Mouse (Mus musculus) lung, embryonic 14.5 days (tissue): ENCODE results near the gene Tmed11. TPM values are rescaled to one million over a fixed set of nuclear protein-coding genes. Genes with fewer than 3 reads are reported as not detected.
"Not testable (repeated sequence)": the region's sequence is repeated elsewhere in the genome, so short reads cannot be mapped to it uniquely, and the experiment has no call there.

Experiments used
- ATAC-seq: fragments of 200-750 bp; cut with Nextera tagmentation; 2 replicates; pipeline ENCODE4 v1.8.0; 2017; ENCODE audit warnings: mild to moderate bottlenecking, moderate TSS enrichment, moderate library complexity; ENCODE audit not compliant: insufficient read depth
- DNase-seq: peaks from one replicate; pipeline ENCODE4 v3.0.0-alpha.2; 2015
- H3K27ac ChIP-seq: fragments of 300-500 bp; sonication (generic); 2 replicates; pipeline ENCODE4 v1.5.1; 2014; ENCODE audit warnings: low read depth, mild to moderate bottlenecking, moderate library complexity
- H3K27me3 ChIP-seq: fragments of 300-500 bp; sonication (generic); 2 replicates; pipeline ENCODE4 v1.6.1; 2014; ENCODE audit warnings: low read length, control low read depth; ENCODE audit not compliant: insufficient read depth
- H3K36me3 ChIP-seq: fragments of 300-500 bp; sonication (generic); 2 replicates; pipeline ENCODE4 v1.6.1; 2014; ENCODE audit warnings: control low read depth; ENCODE audit not compliant: insufficient read depth
- H3K4me1 ChIP-seq: fragments of 300-500 bp; sonication (generic); 2 replicates; pipeline ENCODE4 v1.6.1; 2014; ENCODE audit warnings: antibody characterized with exemption, control low read depth; ENCODE audit not compliant: insufficient read depth
- H3K4me2 ChIP-seq: fragments of 300-500 bp; sonication (generic); 2 replicates; pipeline ENCODE4 v1.6.1; 2014; ENCODE audit warnings: mild to moderate bottlenecking
- H3K4me3 ChIP-seq: fragments of 300-500 bp; sonication (generic); 2 replicates; pipeline ENCODE4 v1.5.1; 2014; ENCODE audit warnings: low read depth, low read length
- H3K9ac ChIP-seq: fragments of 300-500 bp; sonication (generic); 2 replicates; pipeline ENCODE4 v1.6.1; 2014
- H3K9me3 ChIP-seq: fragments of 300-500 bp; sonication (generic); 2 replicates; pipeline ENCODE4 v1.6.1; 2016; ENCODE audit warnings: low read depth, low read length, control low read depth
- CTCF ChIP-seq: IDR thresholded peaks from 2 replicates; pipeline ENCODE4 v1.5.1; 2016; ENCODE audit warnings: antibody characterized with exemption, low read depth
- WGBS: fragments of 180-500 bp; shearing (Covaris S2); extraction: QIAGEN DNeasy Blood & Tissue Kit; methylation state at CpG from one replicate; pipeline ENCODE4 v1.1.7; 2014; 5-methylcytosine and 5-hydroxymethylcytosine counted together
- polyA plus RNA-seq: library from polyadenylated mRNA; unstranded; fragments of >200 nt; fragmentation: Nextera tagmentation; extraction: Ambion mirVana; gene quantifications from 2 replicates; pipeline ENCODE4 v1.2.1, GENCODE M21; 2014

Gene Tmed11
- not detected in 2 replicates for polyA plus RNA-seq

DNA sequence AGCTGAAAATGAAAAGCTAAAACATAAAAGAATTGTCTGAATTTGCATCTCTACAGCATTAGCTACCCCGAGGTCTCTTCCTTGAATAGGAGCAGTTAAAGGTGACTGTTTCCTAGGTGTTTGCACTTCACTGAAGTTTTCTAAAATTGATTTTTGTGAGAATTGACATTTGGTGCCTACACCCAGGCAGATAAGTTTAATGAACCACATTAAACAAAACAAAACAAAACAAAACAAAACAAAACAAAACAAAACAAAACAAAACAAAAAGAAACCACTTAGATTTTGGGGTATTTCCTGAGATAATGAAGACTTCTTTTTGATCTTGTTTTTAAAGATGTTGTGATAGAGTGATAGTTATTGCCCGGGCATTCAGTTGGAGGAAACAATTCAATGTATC, at the start of gene Tmed11:
TSS of gene Tmed11 (minus strand) at position 101 of the 400 bp plus-strand sequence.
- not testable (repeated sequence) for H3K36me3 ChIP-seq, H3K27ac ChIP-seq, H3K4me3 ChIP-seq, H3K9me3 ChIP-seq, H3K27me3 ChIP-seq, DNase-seq, H3K4me2 ChIP-seq, H3K9ac ChIP-seq, ATAC-seq, H3K4me1 ChIP-seq
- WGBS: 62% methylated on average over 2 of the region's 2 CpGs

- Histone ChIP-seq H3K36me3 (no peaks in the 10 kb centered on the region), H3K4me3 (no peak overlapping the region), H3K27ac (no peak overlapping the region), H3K9ac (no peak overlapping the region), H3K4me1 (no peaks in the 10 kb centered on the region), H3K4me2 (no peak overlapping the region), H3K9me3 (no peaks in the 10 kb centered on the region), H3K27me3 (no peaks in the 10 kb centered on the region)
- peak; percentile 58 for TF ChIP-seq CTCF
- peak; percentile 53 for DNase-seq
- 54% methylated on average over 1 of the region's 1 CpGs for WGBS
- ATAC-seq: no peak
These were observed 41.0 kb upstream of the Tmed11 start for GRCm38 (mm10) chr5:108836156-108836555.

GRCm38 (mm10) chr5:108823276-108823675, 28.1 kb upstream of the Tmed11 start:
- TF ChIP-seq CTCF: no peak
- no peaks in the 10 kb centered on the region for H3K4me1 ChIP-seq
- WGBS: 70% methylated on average over 2 of the region's 2 CpGs
- H3K9ac ChIP-seq: no peak overlapping the region
- no peaks in the 10 kb centered on the region for H3K36me3 ChIP-seq
- DNase-seq (peak; percentile 43), ATAC-seq (no peak)
- no peak overlapping the region for H3K27ac ChIP-seq
- H3K27me3 ChIP-seq: no peaks in the 10 kb centered on the region
- H3K4me3 ChIP-seq: no peak overlapping the region
- no peak overlapping the region for H3K4me2 ChIP-seq
- no peaks in the 10 kb centered on the region for H3K9me3 ChIP-seq

DNA sequence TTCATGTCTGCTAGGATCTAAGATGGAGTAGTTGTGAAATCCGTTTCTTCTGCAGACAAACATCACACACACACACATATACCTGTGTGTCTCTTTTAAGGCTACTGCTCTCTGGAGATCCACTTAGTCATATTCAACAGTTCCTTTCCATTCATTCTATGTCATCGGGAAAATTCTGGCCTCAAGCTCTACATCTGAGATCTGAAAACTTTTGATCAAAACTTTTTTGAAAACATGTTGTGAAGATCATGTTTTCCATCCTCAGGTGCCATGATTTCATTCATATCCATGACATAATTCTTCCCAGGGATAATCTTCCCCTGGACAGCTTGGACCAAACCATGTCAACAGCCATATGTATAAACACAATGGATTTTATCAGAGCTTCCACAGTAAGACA, 13.6 kb upstream of the Tmed11 start, which contains the start of gene Vmn2r8:
TSS of gene Vmn2r8 (minus strand) at position 101 of the 400 bp plus-strand sequence.
- not testable (repeated sequence) for H3K27me3 ChIP-seq, H3K4me3 ChIP-seq, H3K9ac ChIP-seq, H3K36me3 ChIP-seq, DNase-seq, H3K4me1 ChIP-seq, ATAC-seq, H3K9me3 ChIP-seq, H3K4me2 ChIP-seq, H3K27ac ChIP-seq
- WGBS: 67% methylated on average over 2 of the region's 2 CpGs

GRCm38 (mm10) chr5:108803646-108804045, 8.5 kb upstream of the Tmed11 start:
- H3K4me3 ChIP-seq: no peak overlapping the region
- no peak for TF ChIP-seq CTCF
- ATAC-seq: no peak
- no peaks in the 10 kb centered on the region for H3K9me3 ChIP-seq
- H3K9ac ChIP-seq: no peak overlapping the region
- H3K36me3 ChIP-seq: no peaks in the 10 kb centered on the region
- WGBS: 17% methylated on average over 1 of the region's 1 CpGs
- H3K4me2 ChIP-seq: no peak overlapping the region
- H3K4me1 ChIP-seq: no peaks in the 10 kb centered on the region
- no peaks in the 10 kb centered on the region for H3K27me3 ChIP-seq
- DNase-seq: no peak
- no peak overlapping the region for H3K27ac ChIP-seq

DNA sequence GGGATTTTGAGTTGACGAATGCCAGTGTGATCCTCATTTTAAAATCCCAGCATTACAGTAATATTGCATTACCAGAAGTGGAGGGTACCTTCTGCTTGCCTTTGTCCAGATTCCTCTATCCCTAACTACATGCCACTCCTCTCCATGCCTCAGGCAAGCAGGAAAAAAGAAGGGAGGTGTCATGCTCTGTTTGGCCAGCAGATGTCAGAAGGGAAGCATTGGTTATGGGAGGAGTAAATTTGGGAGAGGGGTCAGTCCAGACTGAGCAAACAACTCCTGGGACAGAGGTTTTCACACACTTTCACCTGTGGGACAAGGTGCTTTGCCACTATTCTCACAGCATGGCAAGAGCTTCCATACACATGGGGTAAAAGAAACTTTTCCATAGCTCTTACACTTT, 4.8 kb downstream of the Tmed11 start:
- H3K9ac ChIP-seq, H3K27me3 ChIP-seq, H3K4me2 ChIP-seq, H3K4me3 ChIP-seq, H3K9me3 ChIP-seq, H3K36me3 ChIP-seq, ATAC-seq, H3K27ac ChIP-seq, H3K4me1 ChIP-seq: not testable (repeated sequence)
- WGBS: 30% methylated on average over 1 of the region's 1 CpGs
- peak; percentile 74 for TF ChIP-seq CTCF
- peak; percentile 44 for DNase-seq

DNA sequence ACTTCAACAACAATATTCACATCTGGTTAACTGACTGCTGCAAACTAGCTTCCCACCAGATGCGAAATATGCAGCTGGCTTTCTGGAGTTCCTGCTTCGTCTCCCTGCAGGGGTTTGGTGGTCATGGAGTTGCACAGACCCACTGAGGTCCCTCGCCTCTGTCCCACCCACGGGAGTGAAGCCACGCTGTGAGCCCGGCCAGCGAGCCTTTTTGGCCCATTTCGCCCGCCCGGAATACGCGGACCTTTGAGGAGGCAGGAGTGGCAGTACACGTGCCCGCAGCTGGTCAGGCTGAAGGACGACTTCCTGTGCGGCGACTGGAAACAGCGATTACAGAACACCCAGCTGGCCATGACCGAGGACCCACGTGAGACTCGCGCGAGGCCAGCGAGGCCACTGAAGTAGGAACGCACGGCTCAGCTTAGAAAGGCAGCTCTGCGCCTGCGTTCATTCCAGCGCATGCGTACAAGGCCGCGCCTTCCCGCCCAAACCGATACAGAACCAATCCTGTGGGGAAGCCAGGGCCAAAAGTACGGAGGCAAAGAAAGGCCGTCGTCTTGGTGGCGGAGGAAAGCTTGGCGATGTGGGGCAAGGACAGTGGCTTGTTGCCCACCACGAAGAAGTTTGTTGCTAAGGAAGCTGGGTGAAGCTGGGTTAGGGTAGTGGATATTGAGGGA, 20.4 kb downstream of the Tmed11 start, which contains the start of gene Rnf212:
TSS of gene Rnf212 (minus strand) at position 353 of the 677 bp plus-strand sequence.
- Histone ChIP-seq H3K4me1 (no peaks in the 10 kb centered on the region), H3K9ac (no peak within 1 kb of the TSS), H3K9me3 (no peaks in the 10 kb centered on the region), H3K27me3 (no peaks in the 10 kb centered on the region), H3K36me3 (no peaks in the 10 kb centered on the region), H3K4me2 (no peak within 1 kb of the TSS), H3K4me3 (no peak within 1 kb of the TSS), H3K27ac (no peak within 1 kb of the TSS)
- ATAC-seq (no peak), DNase-seq (no peak)
- 69% methylated on average over 40 of the region's 40 CpGs for WGBS
- no peak for TF ChIP-seq CTCF

GRCm38 (mm10) chr5:108760002-108760401, 35.2 kb downstream of the Tmed11 start:
- WGBS: 80% methylated on average over 2 of the region's 2 CpGs
- Histone ChIP-seq H3K27ac (no peak overlapping the region), H3K27me3 (no peaks in the 10 kb centered on the region), H3K9me3 (no peaks in the 10 kb centered on the region), H3K4me3 (no peak overlapping the region), H3K36me3 (no peaks in the 10 kb centered on the region), H3K9ac (no peak overlapping the region), H3K4me1 (no peaks in the 10 kb centered on the region), H3K4me2 (no peak overlapping the region)
- TF ChIP-seq CTCF: no peak
- no peak for DNase-seq
- ATAC-seq: no peak
